Mouse (Mus musculus) embryo, embryonic 10 days (tissue): ENCODE measurements around the gene Smtnl1.

Experiments
- DNase-seq: peaks from one replicate; pipeline ENCODE4 v3.0.0-alpha.2; 2015; ENCODE audit warnings: low spot score

The Smtnl1 gene

DNA sequence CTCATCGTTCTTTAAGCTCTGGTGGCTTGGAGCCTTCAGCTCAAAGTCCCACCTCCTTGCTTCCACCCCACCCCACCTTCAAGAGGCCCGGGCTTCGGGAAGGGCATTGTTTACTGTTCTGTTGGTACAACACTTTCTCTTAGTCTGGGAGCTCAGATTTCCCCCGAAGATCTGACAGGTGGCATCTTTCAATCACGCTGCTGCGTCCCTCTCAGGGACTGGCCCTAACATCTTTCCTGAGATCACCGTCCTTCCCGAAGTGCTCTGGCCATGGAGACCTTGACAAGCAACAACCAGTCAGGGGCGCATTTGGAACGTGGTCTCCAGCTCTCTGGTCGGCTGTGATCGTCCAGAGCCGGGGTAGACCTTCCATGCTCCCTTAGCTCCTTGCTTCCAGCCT lies at the start of gene Smtnl1:
TSS of gene Smtnl1 (minus strand) at position 101 of the 400 bp plus-strand sequence.
- DNase-seq: no peak

DNA sequence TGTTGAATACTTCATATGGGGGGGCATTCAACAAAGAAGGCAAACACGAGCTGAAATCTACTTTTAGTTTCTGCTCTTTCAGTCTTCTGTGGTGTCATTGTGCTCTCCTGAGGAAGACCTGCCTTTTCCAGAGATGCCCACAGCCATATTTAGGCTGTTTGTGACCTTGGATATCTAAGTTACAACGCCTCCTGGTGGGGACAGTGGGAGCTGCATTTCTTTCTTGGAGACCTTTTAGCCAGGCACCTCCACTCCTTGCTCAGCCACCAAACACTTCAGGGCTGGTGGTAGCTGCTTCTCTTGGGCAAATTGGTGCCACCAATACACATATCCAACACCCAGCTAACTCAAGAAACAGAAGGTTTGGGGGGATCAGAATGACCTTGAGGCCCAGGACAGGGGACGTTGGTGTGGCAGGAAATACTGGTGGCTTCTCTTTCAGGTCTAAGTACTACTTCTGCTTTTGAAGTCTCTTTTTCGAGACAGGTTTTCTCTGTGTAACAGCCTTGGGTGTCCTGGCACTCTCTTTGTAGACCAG lies 48.2 kb upstream of the Smtnl1 start:
- no peak for DNase-seq

DNA sequence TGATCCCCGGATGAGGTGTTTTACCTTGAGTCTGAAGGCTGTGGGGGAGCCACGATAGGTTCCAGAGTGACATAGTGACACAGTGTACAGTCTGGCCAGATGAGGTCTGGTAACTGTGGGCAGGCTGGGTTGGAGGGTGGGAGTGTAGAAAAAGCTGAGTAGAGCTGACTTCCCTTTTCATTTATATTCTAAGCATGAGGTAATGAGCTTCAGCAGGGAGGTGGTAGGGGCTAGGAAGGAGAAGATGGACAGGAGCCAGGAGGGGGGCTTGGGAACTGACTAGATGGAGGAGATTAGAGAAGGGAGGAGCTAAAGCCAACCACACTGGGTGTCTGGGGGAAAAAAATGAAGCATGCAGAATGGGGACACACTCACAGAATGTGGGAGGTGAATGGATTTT lies 46.5 kb upstream of the Smtnl1 start:
- no peak for DNase-seq

DNA sequence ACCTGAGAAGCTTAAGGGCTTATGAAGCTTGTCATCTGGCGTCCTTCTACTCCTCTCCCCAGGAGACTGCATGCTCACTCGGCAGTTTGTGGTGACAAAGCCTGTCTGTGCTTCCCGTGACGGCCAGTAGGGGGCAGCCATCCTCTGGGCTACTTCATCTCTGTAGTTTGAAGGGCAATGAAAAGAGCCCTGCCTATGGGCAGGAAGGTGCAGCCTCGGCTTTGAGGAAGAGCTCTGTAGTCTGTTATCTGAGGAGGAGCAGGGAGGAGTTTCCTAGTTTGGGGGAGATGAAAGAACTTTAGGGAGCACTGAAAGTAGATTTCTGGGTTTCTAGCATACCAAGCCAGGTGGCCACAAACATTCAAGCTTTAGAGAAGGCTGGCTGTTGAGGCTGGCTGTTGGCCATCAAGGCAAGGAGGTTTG lies 46.1 kb upstream of the Smtnl1 start:
- peak; percentile 81 for DNase-seq

GRCm38 (mm10) chr2:84865616-84866571 lies 43.4 kb upstream of the Smtnl1 start:
- peak; percentile 77 for DNase-seq

DNA sequence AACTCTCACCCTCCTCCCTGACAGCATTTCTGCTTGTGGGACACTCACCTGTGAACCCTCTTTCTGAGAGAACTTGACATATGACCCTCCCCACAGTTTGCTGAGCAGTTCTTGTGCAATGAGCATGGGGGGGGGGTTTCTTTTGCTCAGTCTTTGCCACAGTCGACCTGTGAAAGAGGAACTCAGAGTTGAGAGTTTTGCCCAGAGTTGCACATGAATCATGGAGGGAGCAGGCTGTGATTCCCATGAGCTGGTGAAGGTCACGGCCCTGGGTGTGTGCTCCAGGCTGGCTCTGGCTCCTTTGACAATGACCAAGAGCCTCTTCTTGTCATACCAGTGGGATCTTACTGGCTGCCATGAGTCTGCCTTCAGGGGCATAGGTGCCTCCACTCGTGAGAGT lies 39.8 kb upstream of the Smtnl1 start:
- DNase-seq: no peak

DNA sequence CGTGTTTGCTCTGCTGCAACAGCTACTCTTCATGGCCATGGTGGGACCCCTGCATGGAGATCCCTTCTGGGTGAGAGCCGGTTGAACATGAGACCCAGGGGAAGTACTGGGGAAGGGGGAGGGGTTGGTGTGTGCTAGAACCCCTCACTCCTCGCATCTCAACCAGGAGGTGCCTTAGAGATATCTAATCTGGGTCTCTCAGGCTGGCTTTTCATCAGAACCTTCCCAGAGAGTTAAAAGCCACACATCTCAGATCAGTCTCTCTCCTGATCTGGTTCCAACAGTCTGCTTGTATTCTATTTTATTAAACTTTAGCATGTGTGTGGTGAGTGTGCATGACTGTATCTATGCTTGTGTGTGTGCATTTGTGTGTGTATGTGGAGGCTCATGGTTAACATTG lies 39.0 kb upstream of the Smtnl1 start:
- no peak for DNase-seq

- DNase-seq: no peak
Observed at GRCm38 (mm10) chr2:84859991-84860780, 37.7 kb upstream of the Smtnl1 start.

DNA sequence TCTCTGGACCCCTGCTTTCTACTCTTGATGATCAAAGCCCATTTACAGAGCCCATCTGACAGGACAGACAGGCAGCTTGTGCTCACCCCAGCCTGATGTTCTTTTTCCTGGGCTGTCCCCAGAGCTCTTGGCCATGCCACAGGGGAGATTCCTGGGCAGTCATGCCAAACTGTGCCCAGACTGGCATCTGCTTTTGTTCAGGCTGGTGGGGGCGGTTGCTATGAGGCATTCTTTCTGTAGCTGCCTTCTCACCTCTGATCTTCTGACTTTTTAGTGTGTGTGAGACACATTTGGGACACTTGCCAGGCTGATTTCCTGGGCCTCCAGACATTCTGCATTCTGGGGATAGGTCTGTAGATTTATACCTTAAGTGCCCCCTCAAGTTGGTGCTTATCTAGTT lies 36.1 kb upstream of the Smtnl1 start:
- DNase-seq: no peak

DNA sequence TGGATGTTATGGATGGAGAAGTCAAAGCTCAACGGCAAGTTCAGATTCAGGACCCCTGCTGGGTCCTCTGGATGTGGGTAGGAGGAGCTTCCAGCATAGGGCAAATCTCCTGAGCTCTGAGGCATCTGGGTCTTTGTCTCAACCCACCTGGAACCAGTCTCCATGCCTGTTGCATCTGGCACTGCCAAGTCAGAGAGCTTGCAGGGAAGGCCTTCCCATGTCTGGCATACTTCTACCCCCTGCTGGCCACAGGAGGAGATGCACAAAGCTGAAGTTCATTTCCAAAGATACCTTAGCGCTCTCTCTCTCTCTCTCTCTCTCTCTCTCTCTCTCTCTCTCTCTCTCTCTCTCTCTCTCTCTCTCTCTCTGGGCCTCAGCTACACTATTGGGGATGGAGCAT lies 33.3 kb upstream of the Smtnl1 start:
- peak; percentile 74 for DNase-seq

- peak; percentile 81 for DNase-seq
Observed at GRCm38 (mm10) chr2:84851130-84852040, 28.9 kb upstream of the Smtnl1 start.

- DNase-seq: no peak
Observed at GRCm38 (mm10) chr2:84850407-84851129, 28.1 kb upstream of the Smtnl1 start.

GRCm38 (mm10) chr2:84845226-84845625 lies 22.8 kb upstream of the Smtnl1 start:
- no peak for DNase-seq

DNA sequence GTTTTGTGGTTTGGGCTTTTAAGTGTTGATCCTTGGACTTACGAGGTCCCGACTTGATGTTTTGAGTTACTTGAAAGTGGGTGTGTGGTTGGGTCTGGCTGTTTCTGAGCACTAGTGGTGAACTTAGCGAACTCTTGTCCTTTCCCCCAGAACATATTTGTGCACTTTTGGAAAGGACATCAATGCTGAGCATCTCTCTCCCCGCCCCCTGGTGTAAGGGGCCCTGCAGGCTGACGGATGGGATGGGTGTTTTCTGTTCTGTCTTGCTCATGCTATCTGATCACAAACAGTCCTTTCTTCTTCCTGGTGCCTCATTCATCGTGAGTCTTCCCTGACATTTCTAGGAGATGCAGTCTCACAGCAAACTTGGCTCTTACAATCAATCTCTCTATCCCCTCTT lies 21.2 kb upstream of the Smtnl1 start:
- no peak for DNase-seq

DNA sequence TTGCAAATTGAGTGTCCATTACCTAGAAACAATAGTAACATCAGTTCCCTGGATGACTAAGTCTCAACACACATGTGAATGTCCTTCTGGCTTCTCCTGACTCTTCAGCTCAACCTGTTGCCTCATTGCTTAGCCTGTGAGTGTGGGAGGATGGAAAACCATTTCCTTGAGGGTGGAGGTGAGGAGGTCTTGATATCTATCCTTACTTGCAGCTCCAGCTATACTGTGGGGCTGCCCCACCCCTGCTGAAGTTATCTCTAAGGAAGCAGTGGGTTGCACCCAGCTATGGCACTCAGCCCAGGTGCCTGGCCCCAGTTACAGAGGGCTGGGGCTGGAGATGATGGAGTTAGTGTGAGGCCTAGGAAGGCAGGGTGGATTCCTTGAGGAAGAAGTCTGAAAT lies 19.5 kb upstream of the Smtnl1 start:
- no peak for DNase-seq

DNA sequence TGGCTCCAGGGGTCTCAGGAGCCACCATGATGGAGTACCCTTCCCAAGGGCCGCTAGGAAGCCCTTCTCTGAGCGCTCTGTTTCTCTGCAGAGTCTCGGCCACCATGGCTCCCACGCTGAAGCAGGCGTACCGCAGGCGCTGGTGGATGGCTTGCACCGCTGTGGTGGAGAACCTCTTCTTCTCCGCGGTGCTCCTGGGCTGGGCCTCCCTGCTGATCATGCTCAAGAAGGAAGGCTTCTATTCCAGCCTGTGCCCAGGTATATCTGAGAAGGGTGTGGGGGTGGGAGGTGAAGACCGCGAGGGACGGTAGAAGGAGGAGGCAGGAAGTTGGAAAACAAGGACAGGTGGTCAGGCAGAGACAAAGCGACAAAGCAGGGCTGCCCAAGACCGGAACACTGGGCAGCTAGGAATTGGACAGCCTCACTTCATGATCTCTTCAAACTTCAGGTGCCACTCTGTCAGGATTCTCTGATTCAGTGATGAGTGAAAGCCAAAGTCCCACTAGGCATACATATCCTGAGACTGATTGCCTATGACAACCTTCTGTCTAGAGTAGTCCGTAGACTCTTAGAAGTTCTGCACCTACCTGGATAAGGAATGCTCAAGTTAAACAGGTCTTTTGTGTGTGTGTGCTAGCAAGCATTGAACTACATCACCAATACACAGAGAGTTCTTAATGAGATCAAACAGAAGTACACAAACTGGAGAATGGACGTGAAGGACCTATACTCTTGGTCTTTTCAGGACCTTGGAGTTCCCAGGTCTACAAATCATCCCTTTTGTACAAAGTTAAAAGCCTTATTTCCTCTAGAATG lies 18.5 kb upstream of the Smtnl1 start:
- peak; percentile 47 for DNase-seq

DNA sequence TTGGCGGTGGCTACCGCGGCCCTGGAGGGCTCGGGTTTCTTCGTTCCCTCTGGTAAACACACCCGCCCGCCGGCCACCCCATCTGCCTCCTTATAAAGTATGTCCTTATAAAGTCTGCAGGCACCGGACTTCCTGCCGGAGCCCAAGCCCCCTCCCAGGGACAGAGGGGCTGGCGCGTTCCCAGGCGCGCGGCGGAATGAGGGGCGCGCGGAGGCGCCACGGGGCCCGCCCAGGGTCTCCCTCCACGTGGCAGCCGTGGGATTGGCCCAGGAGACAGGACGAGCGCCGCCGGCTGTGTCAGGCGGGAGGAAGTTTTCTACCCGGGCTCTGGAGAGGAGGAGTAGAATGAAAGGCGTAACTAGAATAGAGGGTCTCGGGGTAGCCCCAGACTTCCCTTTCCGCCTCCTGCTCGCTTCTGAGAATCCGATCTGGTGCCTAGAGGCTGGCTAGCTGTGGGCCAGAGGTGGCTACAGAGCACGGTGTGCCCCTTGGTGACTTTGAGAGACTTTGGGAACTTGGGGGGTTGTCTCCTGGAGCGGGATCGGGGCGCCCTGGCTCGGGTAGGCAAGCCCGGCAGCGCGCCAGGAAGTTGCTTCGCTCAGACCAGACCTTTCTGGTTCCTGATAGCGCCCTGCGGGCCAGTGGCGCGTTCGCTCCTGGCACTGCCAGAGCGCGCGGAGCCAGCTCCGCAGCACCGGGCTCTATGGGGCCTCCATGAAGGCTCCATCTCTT lies 17.7 kb upstream of the Smtnl1 start:
- DNase-seq: peak; percentile 89

DNA sequence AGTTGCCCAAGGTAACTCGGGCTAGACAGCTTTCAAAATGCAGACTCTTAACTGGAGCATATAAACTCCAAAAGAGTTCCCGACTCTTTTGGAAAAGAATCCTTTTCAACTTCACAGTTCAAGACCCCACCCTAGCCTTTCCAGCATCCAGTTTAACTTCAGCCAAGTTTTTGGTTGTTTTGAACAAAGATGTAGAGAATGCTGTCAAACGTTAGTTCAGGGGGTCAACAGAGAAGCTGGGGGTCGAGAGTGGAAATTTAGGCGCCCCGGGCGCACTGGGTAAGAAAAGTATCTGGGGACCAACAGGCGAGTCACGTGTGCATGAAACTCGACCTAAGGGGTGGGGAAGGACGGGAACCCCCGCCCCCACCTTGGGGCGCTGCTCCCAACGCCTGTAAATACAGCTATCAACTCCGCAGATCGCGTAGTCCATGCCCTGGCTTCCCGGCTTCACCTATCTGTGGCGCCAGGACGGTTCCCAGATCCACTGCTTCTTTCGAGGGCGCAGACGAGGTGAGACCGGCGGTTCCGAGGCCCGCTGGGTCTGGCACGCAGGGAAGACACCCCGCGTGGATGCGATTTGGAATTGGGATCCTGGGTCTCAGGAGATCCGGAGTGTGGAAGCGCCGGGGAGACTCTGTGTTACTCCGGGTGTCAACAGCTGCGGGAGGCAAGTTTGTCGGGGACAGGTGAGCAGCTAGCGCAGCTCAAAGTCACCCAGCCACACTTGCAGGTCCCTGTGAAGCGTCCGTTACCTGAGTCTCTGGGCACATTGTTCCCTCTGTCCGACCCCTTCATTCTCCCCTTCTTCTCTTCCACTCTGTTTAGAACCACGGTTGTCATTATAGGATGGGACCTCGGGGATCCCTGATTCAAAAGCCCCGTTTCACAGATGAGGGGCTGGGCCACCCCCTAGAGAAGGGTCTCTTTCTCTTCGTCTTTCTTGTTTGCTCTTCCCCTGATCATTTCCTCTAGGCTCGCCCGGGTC lies 16.8 kb upstream of the Smtnl1 start:
- DNase-seq: peak; percentile 68
